In genomic region chr3:122676077-122676476, GRCm38 (mm10) we compare ENCODE assay signal across 29 mouse cellular contexts. TPM values are rescaled to one million over a fixed set of nuclear protein-coding genes. Genes with fewer than 3 reads are reported as not detected.
DNase-seq lines count a peak whose midpoint lies in the region; ATAC-seq and TF ChIP-seq lines count a peak whose summit lies in the region.
"Had no signal": no experiment of that assay in that cellular context is flagged by ENCODE, and none has a peak within 500 bp of the region (broad histone marks: within the 10 kb centered on the region; RNA-seq: fewer than 3 reads in every experiment).

No protein-coding gene starts in this region.

- peak; percentile 38 for DNase-seq in gastrocnemius, postnatal 25 days
- DNase-seq in gastrocnemius, adult 2 months = no peak
- peak; percentile 60 for DNase-seq in lung, postnatal 25 days (ENCODE audit: low spot score)
- no peak for DNase-seq in heart, postnatal 4 days
- no peak for DNase-seq in retina, postnatal 1 day
- DNase-seq in kidney, postnatal 14 days = no peak
- DNase-seq: adrenal gland, adult 2 months; B cell, adult 2 months; cerebellum, adult 18-20 months; cerebellum, postnatal 14 days; embryo, embryonic 11 days; heart, adult 18-20 months; kidney, adult 9 months; kidney, postnatal 25 days; liver, embryonic 13.5 days; right cerebral cortex, postnatal 14 days; spleen, adult 18-20 months; thymus, postnatal 14 days had no signal

- 7% methylated on average over 5 of the region's 5 CpGs for WGBS in lung, embryonic 15.5 days

- peaks cover 6% of the 10 kb centered on the region; the same call in 1 of the 2 replicates for H3K4me1 ChIP-seq in lung, embryonic 15.5 days
- H3K4me1 ChIP-seq: embryonic facial prominence, embryonic 13.5 days; forebrain, embryonic 13.5 days; heart, embryonic 12.5 days; liver, embryonic 13.5 days had no signal

- H3K27me3 ChIP-seq in lung, embryonic 15.5 days = no peaks in the 10 kb centered on the region
- H3K27me3 ChIP-seq: CH12.LX; embryonic facial prominence, embryonic 13.5 days; forebrain, embryonic 13.5 days; heart, embryonic 12.5 days; liver, embryonic 13.5 days had no signal

- peak; percentile 88 for ATAC-seq in lung, embryonic 15.5 days (ENCODE audit: borderline replicate concordance, extremely low read depth, low FRiP score, low TSS enrichment)
- ATAC-seq: forebrain, embryonic 13.5 days; hindbrain, postnatal 0 days; intestine, embryonic 16.5 days; Patski had no signal

- H3K9ac ChIP-seq in lung, embryonic 15.5 days = no peak overlapping the region
- H3K9ac ChIP-seq: embryonic facial prominence, embryonic 13.5 days; forebrain, embryonic 13.5 days; heart, embryonic 12.5 days; liver, embryonic 13.5 days had no signal

- H3K36me3 ChIP-seq in lung, embryonic 15.5 days = no peaks in the 10 kb centered on the region
- H3K36me3 ChIP-seq: embryonic facial prominence, embryonic 13.5 days; G1E; heart, embryonic 12.5 days; liver, embryonic 13.5 days; midbrain, embryonic 10.5 days had no signal

- intact Hi-C loops in gastrocnemius, adult 2 months (cut with DNase I) = no loop called here

- TF ChIP-seq CTCF in gastrocnemius, adult 2 months (IDR thresholded peaks at IDR 0.05) = no peak

- H3K4me3 ChIP-seq in gastrocnemius, adult 2 months = no peak overlapping the region
- no peak overlapping the region for H3K4me3 ChIP-seq in lung, embryonic 15.5 days
- H3K4me3 ChIP-seq: embryonic facial prominence, embryonic 13.5 days; forebrain, embryonic 13.5 days; heart, embryonic 12.5 days; left cerebral cortex, adult 2 months; liver, embryonic 13.5 days; midbrain, embryonic 10.5 days had no signal

- H3K27ac ChIP-seq in gastrocnemius, adult 2 months = no peak overlapping the region
- peak overlapping the region; percentile 83 for H3K27ac ChIP-seq in lung, embryonic 15.5 days
- H3K27ac ChIP-seq: embryonic facial prominence, embryonic 13.5 days; forebrain, embryonic 13.5 days; hindbrain, postnatal 0 days; left cerebral cortex, adult 2 months; liver, embryonic 13.5 days; midbrain, embryonic 10.5 days had no signal

- H3K4me2 ChIP-seq in lung, embryonic 15.5 days = 0 out of 2 replicates have a peak overlapping the region, but pooled peaks have one; percentile 12
- H3K4me2 ChIP-seq: embryonic facial prominence, embryonic 13.5 days; forebrain, embryonic 13.5 days; heart, embryonic 12.5 days; liver, embryonic 13.5 days had no signal

- H3K9me3 ChIP-seq in lung, embryonic 15.5 days = no peaks in the 10 kb centered on the region; the same call in 1 of the 2 replicates
- H3K9me3 ChIP-seq: embryonic facial prominence, embryonic 13.5 days; G1E; liver, embryonic 13.5 days had no signal

RNA-seq across cellular contexts. Expression of gene Pde5a, which starts 52.7 kb away (rescaled TPM):
- total RNA-seq in gastrocnemius, postnatal 25 days (2021) = 1 to 10 TPM; 2.3 to 3.0 TPM
- 1 to 10 TPM; 1.7 to 2.0 TPM for total RNA-seq in gastrocnemius, adult 2 months (2021)
- polyA plus RNA-seq in lung, embryonic 15.5 days (2015; fragmentation: Nextera tagmentation; extraction: Ambion mirVana) = 27.8 and 28.9 TPM in 2 replicates
- 10 to 100 TPM in 1 of 2 experiments, 1 to 10 TPM in 1; 9.7 to 10.1 TPM for total RNA-seq in heart, postnatal 4 days (2021)
- polyA plus RNA-seq: G1E had no signal

RNA-seq across cellular contexts. Expression of gene Fnbp1l, which starts 56.6 kb away (rescaled TPM):
- total RNA-seq in gastrocnemius, postnatal 25 days (2021) = 1 to 10 TPM; 5.3 to 5.5 TPM
- total RNA-seq in gastrocnemius, adult 2 months (2021) = 1 to 10 TPM; 3.6 to 6.9 TPM
- polyA plus RNA-seq in lung, embryonic 15.5 days (2015; fragmentation: Nextera tagmentation; extraction: Ambion mirVana) = 50.2 and 52.8 TPM in 2 replicates
- 10 to 100 TPM; 63.6 to 64.1 TPM for total RNA-seq in heart, postnatal 4 days (2021)
- polyA plus RNA-seq: G1E had no signal

Comparison
In these comparisons a context has a peak if more than half of its experiments do, and no peak if none do; other contexts are left out.
1. DNase-seq: peak in gastrocnemius, postnatal 25 days (single experiment) and lung, postnatal 25 days (single experiment); none in gastrocnemius, adult 2 months (single experiment), heart, postnatal 4 days (single experiment), retina, postnatal 1 day (single experiment) and kidney, postnatal 14 days (single experiment).
2. RNA of gene Fnbp1l, which starts 56.6 kb away (total RNA-seq): 63.6 to 64.1 TPM in heart, postnatal 4 days; 3.6 to 6.9 TPM in gastrocnemius, adult 2 months and 5.3 to 5.5 TPM in gastrocnemius, postnatal 25 days; every median in the first group is over 4 times any median in the second.